Mouse (Mus musculus) ES-Bruce4 (cell line): Measurements from ENCODE around the gene Sec61g.

ENCODE experiments used
- CTCF ChIP-seq: IDR thresholded peaks from one replicate; pipeline ENCODE4 v1.8.1; 2011; ENCODE audit warnings: low read depth, low read length
- POLR2A ChIP-seq: IDR thresholded peaks from one replicate; pipeline ENCODE4 v1.8.1; 2011; ENCODE audit warnings: low read length; ENCODE audit not compliant: insufficient read depth

GRCm38 (mm10) chr11:16546421-16547163, 38.3 kb upstream of the Sec61g start:
- TF ChIP-seq CTCF (no peak), POLR2A (no peak)
